Mouse (Mus musculus) G1E (cell line): ENCODE results near the gene Thrsp. TPM values are rescaled to one million over a fixed set of nuclear protein-coding genes. Genes with fewer than 3 reads are reported as not detected.

Experiments
- ATAC-seq: 2 replicates; pipeline ENCODE4 v1.8.0; 2016; ENCODE audit warnings: mild to moderate bottlenecking; ENCODE audit not compliant: insufficient number of reproducible peaks, poor library complexity, low FRiP score, severe bottlenecking; ENCODE audit errors: extremely low read depth
- DNase-seq: peaks from one replicate; pipeline ENCODE4 v3.0.0; 2012; ENCODE audit warnings: low spot score
- H3K27me3 ChIP-seq: 2 replicates; pipeline ENCODE4 v1.6.1; 2012; ENCODE audit warnings: mild to moderate bottlenecking, low read length, inconsistent platforms; ENCODE audit not compliant: insufficient read depth
- H3K36me3 ChIP-seq: replicated peaks from 2 replicates; pipeline ENCODE3; 2012; ENCODE audit warnings: mild to moderate bottlenecking, inconsistent platforms
- H3K4me1 ChIP-seq: 2 replicates; pipeline ENCODE4 v1.6.1; 2012; ENCODE audit warnings: low read depth, low read length, inconsistent platforms, mixed read lengths; ENCODE audit not compliant: insufficient read depth
- H3K4me3 ChIP-seq: 2 replicates; pipeline ENCODE4 v1.5.1; 2012; ENCODE audit warnings: low read depth, mild to moderate bottlenecking, inconsistent platforms, low read length, moderate library complexity, mixed read lengths
- H3K9me3 ChIP-seq: replicated peaks from 2 replicates; pipeline ENCODE4 v1.6.1; 2012; ENCODE audit warnings: inconsistent platforms
- CTCF ChIP-seq: IDR thresholded peaks from 2 replicates; pipeline ENCODE4 v1.5.1; 2012; ENCODE audit warnings: low read depth, low read length, inconsistent platforms, mixed read lengths
- GATA1 ChIP-seq: IDR thresholded peaks from 2 replicates; pipeline ENCODE4 v1.6.1; 2012; ENCODE audit warnings: borderline replicate concordance, low read length, inconsistent platforms, mixed read lengths
- GATA2 ChIP-seq: IDR thresholded peaks from 2 replicates; pipeline ENCODE4 v1.6.1; 2012; ENCODE audit warnings: low read depth, low read length, inconsistent platforms, borderline replicate concordance
- POLR2AphosphoS5 ChIP-seq: IDR thresholded peaks from 2 replicates; pipeline ENCODE4 v1.6.1; 2012; ENCODE audit warnings: low read depth, low read length, inconsistent platforms; ENCODE audit not compliant: insufficient replicate concordance
- TAL1 ChIP-seq: conservative IDR thresholded peaks from 2 replicates; pipeline ENCODE4 v1.6.1; 2012; ENCODE audit warnings: low read depth, low read length, inconsistent platforms, mixed read lengths
- polyA plus RNA-seq: library from polyadenylated mRNA; stranded (reverse); fragments of >175 nt; gene quantifications from 2 replicates; pipeline ENCODE4 v1.2.3, GENCODE M21; 2012
- total RNA-seq, 2 experiments: library from RNA; stranded (forward) in 1 of 2; stranded (reverse) in 1 of 2; fragments of 200-1000 nt in 1 of 2; fragments of >200 nt in 1 of 2; fragmentation: Nextera tagmentation in 1 of 2; gene quantifications; 2 replicates each; pipeline ENCODE4 v1.2.3; 2014 to 2017

Gene Thrsp
- total and polyA plus RNA-seq, 3 experiments, result 0.05 TPM; not detected in 2

- Histone ChIP-seq H3K4me3 (no peak overlapping the region), H3K9me3 (peaks cover 3% of the 10 kb centered on the region), H3K36me3 (peaks cover 63% of the 10 kb centered on the region), H3K4me1 (peaks cover 11% of the 10 kb centered on the region; the same call in 1 of the 2 replicates), H3K27me3 (no peaks in the 10 kb centered on the region; the same call in 1 of the 2 replicates)
- no peak for ATAC-seq
- DNase-seq, result no peak
- TF ChIP-seq POLR2AphosphoS5 (no peak), GATA1 (no peak), CTCF (no peak; the same call in 1 of the 2 replicates), TAL1 (no peak), GATA2 (no peak)
Measured at GRCm38 (mm10) chr7:97411575-97411974, 6.0 kb downstream of the Thrsp start.

- DNase-seq (no peak), ATAC-seq (no peak)
- Histone ChIP-seq H3K36me3 (peaks cover 66% of the 10 kb centered on the region), H3K4me1 (peaks cover 11% of the 10 kb centered on the region; the same call in 1 of the 2 replicates), H3K27me3 (no peaks in the 10 kb centered on the region), H3K4me3 (no peak overlapping the region), H3K9me3 (peaks cover 3% of the 10 kb centered on the region)
- TF ChIP-seq GATA2 (no peak), CTCF (no peak), TAL1 (no peak), POLR2AphosphoS5 (no peak), GATA1 (no peak)
Measured at GRCm38 (mm10) chr7:97411106-97411505, 6.4 kb downstream of the Thrsp start.

GRCm38 (mm10) chr7:97407145-97407544, 10.4 kb downstream of the Thrsp start:
- TF ChIP-seq GATA2, result no peak
- no peak for TF ChIP-seq CTCF
- no peak for TF ChIP-seq POLR2AphosphoS5
- TF ChIP-seq GATA1, result no peak
- no peak for TF ChIP-seq TAL1
- peaks cover 3% of the 10 kb centered on the region for H3K9me3 ChIP-seq
- peaks cover 3% of the 10 kb centered on the region; the same call in 1 of the 2 replicates for H3K4me1 ChIP-seq
- peaks cover 83% of the 10 kb centered on the region for H3K36me3 ChIP-seq
- no peak for ATAC-seq
- no peak overlapping the region for H3K4me3 ChIP-seq
- no peak for DNase-seq
- H3K27me3 ChIP-seq, result no peaks in the 10 kb centered on the region

DNA sequence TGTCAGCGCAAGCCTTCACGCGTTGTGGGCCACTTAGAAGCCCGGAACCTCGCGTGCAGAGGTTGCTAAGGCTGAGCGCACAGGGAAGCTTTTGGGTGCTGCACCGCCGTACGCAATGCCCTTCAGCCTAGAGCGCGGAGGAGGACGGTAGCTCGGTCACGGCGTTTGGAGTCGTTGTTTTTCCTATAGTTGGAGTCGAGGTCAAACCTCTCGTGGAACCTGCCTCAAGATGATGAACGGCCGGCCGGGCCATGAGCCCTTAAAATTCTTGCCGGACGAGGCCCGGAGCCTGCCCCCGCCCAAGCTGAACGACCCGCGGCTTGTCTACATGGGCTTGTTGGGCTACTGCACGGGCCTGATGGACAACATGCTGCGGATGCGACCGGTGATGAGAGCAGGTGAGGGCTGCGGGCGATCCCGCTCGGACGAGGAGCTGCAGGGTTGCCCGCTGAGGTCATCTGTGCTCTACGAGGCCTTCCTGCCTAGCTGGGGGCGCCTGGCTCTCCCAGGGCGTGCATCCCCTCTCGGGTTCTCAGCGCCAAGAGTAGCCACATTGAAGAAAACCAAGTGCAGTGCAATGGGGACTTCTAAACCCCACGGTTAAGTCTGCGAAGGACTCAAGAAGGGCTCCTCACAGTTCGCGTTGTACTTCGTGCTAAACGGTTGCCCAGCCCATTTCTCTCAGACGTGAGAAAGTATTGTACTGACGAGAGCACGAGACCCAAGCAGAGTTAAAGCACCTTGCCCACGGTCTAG, 17.4 kb downstream of the Thrsp start, which contains the start of gene Ndufc2:
Gene Ndufc2, plus strand, starts transcription at position 44 of the 756 bp plus-strand sequence.
- Histone ChIP-seq H3K36me3 (peaks cover 32% of the 10 kb centered on the region), H3K9me3 (no peaks in the 10 kb centered on the region), H3K4me3 (peak within 1 kb of the TSS; percentile 79), H3K27me3 (peaks cover 3% of the 10 kb centered on the region; the same call in 1 of the 2 replicates), H3K4me1 (peaks cover 31% of the 10 kb centered on the region)
- ATAC-seq (peak; percentile 80), DNase-seq (peak; percentile 79)
- TF ChIP-seq GATA2 (no peak), TAL1 (no peak), GATA1 (no peak), POLR2AphosphoS5 (no peak), CTCF (no peak)

GRCm38 (mm10) chr7:97398943-97399342, 18.6 kb downstream of the Thrsp start:
- ATAC-seq (no peak), DNase-seq (no peak)
- H3K4me1 ChIP-seq, result peaks cover 30% of the 10 kb centered on the region
- TF ChIP-seq POLR2AphosphoS5 (no peak), CTCF (no peak), TAL1 (no peak), GATA2 (no peak), GATA1 (no peak)
- H3K4me3 ChIP-seq, result no peak overlapping the region
- peaks cover 3% of the 10 kb centered on the region; the same call in 1 of the 2 replicates for H3K27me3 ChIP-seq
- peaks cover 23% of the 10 kb centered on the region for H3K36me3 ChIP-seq
- H3K9me3 ChIP-seq, result no peaks in the 10 kb centered on the region

- Histone ChIP-seq H3K4me3 (no peak overlapping the region), H3K9me3 (no peaks in the 10 kb centered on the region), H3K4me1 (peaks cover 8% of the 10 kb centered on the region; the same call in 1 of the 2 replicates), H3K27me3 (peaks cover 3% of the 10 kb centered on the region; the same call in 1 of the 2 replicates), H3K36me3 (peaks cover 41% of the 10 kb centered on the region)
- no peak for TF ChIP-seq CTCF
- TF ChIP-seq GATA2, result no peak
- no peak for TF ChIP-seq POLR2AphosphoS5
- no peak for TF ChIP-seq TAL1
- no peak for TF ChIP-seq GATA1
- DNase-seq (no peak), ATAC-seq (no peak)
Measured at GRCm38 (mm10) chr7:97394375-97394774, 23.2 kb downstream of the Thrsp start.
